Mouse (Mus musculus): ENCODE data around the gene Srgn. TPM values are rescaled to one million over a fixed set of nuclear protein-coding genes. Genes with fewer than 3 reads are reported as not detected.
"Not testable (repeated sequence)": the region's sequence is repeated elsewhere in the genome, so short reads cannot be mapped to it uniquely, and the experiment has no call there.

Srgn gene
- polyA plus RNA-seq, 1 experiment from 2014 or later = 11.5 TPM

DNA sequence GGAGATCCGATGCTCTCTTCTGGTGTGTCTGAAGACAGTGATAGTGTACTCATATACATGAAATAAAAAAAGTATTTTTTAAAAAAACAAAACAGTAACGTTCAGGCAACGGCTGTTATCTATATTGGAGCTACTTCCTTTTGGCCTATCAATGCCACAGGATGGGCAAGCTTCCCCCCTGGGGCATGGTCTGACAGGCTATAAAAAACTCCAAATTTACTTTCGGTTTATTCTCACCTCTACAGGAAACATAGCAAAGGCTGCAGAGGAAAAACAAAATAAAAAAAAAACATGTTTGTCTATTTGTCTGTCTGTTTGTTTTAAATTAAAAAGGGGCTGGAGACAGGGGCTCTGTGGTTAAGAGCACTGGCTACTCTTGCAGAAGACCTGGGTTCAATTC is 23.9 kb downstream of the Srgn start:
- Histone ChIP-seq H3K9ac (no peak overlapping the region), H3K9me3 (no peaks in the 10 kb centered on the region), H3K36me3 (no peaks in the 10 kb centered on the region), H3K4me3 (no peak overlapping the region), H3K4me2 (no peak overlapping the region), H3K27ac (no peak overlapping the region), H3K27me3 (peaks cover 16% of the 10 kb centered on the region), H3K4me1 (0 out of 2 replicates have a peak, but pooled peaks cover 1% of the 10 kb centered on the region)
- WGBS = 76% methylated on average over 4 of the region's 4 CpGs
- no peak for ATAC-seq (ENCODE audit: insufficient number of reproducible peaks, insufficient read depth, low FRiP score, low TSS enrichment, low read depth)

DNA sequence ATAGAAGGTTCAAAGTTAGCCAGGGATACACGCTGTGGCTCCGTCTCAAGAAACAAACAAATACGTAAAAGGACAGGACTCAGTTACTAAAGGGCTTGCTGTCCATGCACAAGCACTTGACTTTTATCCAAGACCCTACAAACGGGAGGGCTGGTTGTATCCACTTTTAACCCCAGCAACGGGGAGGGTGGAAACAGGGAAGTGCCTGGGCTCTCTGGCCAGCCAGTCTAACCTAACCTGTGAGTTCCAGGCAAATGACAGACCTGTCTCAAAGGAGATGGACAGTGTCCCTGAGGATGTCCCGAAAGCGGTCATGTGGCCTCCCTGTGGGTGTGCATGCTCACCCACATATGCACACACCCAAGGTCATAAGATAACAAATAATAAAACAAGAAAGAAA is 25.3 kb downstream of the Srgn start:
- H3K9ac ChIP-seq = no peak overlapping the region
- H3K4me1 ChIP-seq = no peaks in the 10 kb centered on the region
- ATAC-seq (ENCODE audit: insufficient number of reproducible peaks, insufficient read depth, low FRiP score, low TSS enrichment, low read depth) = no peak
- no peak overlapping the region for H3K27ac ChIP-seq
- no peaks in the 10 kb centered on the region for H3K36me3 ChIP-seq
- peaks cover 7% of the 10 kb centered on the region for H3K27me3 ChIP-seq
- no peak overlapping the region for H3K4me2 ChIP-seq
- 80% methylated on average over 7 of the region's 7 CpGs for WGBS
- no peak overlapping the region for H3K4me3 ChIP-seq
- no peaks in the 10 kb centered on the region for H3K9me3 ChIP-seq

GRCm38 (mm10) chr10:62500916-62501615 is 26.2 kb downstream of the Srgn start:
- Histone ChIP-seq H3K27ac (no peak overlapping the region), H3K4me3 (no peak overlapping the region), H3K27me3 (peaks cover 2% of the 10 kb centered on the region; the same call in 1 of the 2 replicates), H3K36me3 (no peaks in the 10 kb centered on the region), H3K9ac (no peak overlapping the region), H3K9me3 (no peaks in the 10 kb centered on the region), H3K4me1 (no peaks in the 10 kb centered on the region), H3K4me2 (no peak overlapping the region)
- ATAC-seq (ENCODE audit: insufficient number of reproducible peaks, insufficient read depth, low FRiP score, low TSS enrichment, low read depth) = no peak
- 91% methylated on average over 9 of the region's 9 CpGs for WGBS

DNA sequence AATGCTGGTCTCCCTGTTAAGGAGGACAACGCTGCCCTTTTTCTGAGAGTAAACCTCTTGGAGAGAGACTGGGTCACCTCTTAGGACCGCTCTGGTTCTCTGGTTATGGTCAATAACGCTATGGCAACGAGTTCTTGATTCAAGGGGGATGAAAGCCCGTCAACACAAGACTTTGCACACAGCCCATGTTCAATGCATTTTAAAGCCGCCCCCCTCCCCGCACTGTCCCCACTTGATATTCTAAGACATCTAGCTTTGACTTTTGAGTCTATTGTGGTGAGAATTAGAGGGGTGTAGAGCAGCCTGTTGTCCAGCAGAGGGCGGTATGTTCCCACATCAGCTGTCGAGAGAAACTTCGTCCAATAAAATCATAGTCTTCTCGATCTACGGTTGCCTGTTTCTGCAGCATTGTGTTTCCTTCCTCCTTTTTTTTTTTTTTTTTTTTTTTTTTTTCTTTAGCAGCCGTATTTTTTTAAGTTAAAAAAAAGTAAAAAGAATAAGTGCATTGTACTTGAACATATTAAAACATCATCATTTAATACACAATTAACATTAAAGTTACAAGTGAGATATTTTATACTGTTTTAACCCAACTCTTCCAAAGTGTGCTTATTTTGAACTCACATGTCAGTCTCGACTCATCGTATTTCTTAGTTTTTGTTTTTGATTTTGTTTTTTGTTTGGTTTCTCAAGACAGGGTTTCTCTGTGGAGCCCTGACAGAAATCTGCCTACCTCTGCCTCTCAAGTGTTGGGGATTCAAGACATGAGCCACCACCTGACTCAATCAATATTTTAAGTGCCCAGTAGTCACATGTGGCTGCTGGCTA is 26.9 kb downstream of the Srgn start:
- H3K9ac ChIP-seq = no peak overlapping the region
- H3K27me3 ChIP-seq = no peaks in the 10 kb centered on the region
- H3K4me3 ChIP-seq = no peak overlapping the region
- H3K36me3 ChIP-seq = no peaks in the 10 kb centered on the region
- H3K27ac ChIP-seq = no peak overlapping the region
- ATAC-seq (ENCODE audit: insufficient number of reproducible peaks, insufficient read depth, low FRiP score, low TSS enrichment, low read depth) = no peak
- WGBS = 21% methylated on average over 15 of the region's 15 CpGs
- no peaks in the 10 kb centered on the region for H3K4me1 ChIP-seq
- no peaks in the 10 kb centered on the region for H3K9me3 ChIP-seq
- no peak overlapping the region for H3K4me2 ChIP-seq

DNA sequence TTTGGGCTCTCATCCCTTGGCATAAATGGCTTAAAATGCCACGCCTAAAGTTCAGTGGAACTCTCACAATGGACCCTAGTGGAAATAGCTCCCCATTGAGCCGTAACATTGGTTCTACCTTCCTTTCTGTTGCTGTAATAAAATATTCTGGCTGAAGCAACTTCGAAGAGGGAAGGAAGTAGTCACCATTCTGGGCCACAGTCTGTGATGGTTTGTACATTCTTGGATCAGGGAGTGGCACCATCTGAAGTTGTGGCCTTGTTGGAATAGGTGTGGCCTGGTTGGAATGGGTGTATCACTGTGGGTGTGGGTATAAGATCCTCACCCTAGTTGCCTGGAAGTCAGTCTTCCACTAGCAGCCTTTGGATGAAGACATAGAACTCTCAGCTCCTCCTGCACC is 35.6 kb downstream of the Srgn start:
- 83% methylated on average over 3 of the region's 3 CpGs for WGBS
- H3K36me3 ChIP-seq, H3K4me2 ChIP-seq: not testable (repeated sequence)

GRCm38 (mm10) chr10:62488266-62488665 is 39.0 kb downstream of the Srgn start:
- Histone ChIP-seq H3K9ac (no peak overlapping the region), H3K9me3 (no peaks in the 10 kb centered on the region), H3K36me3 (no peaks in the 10 kb centered on the region), H3K4me1 (peaks cover 9% of the 10 kb centered on the region), H3K4me3 (no peak overlapping the region), H3K27me3 (no peaks in the 10 kb centered on the region), H3K4me2 (no peak overlapping the region), H3K27ac (no peak overlapping the region)
- WGBS = 14% methylated on average over 1 of the region's 1 CpGs
- no peak for ATAC-seq (ENCODE audit: insufficient number of reproducible peaks, insufficient read depth, low FRiP score, low TSS enrichment, low read depth)

More for the DNA sequence above, 35.6 kb downstream of the Srgn start:
- H3K4me3 ChIP-seq; H3K9me3 ChIP-seq; H3K4me1 ChIP-seq; H3K27me3 ChIP-seq; H3K27ac ChIP-seq; H3K9ac ChIP-seq; ATAC-seq (ENCODE audit: insufficient number of reproducible peaks, insufficient read depth, low FRiP score, low TSS enrichment, low read depth): not testable (repeated sequence)

GRCm38 (mm10) chr10:62486618-62487415 is 40.4 kb downstream of the Srgn start, which contains the start of gene Vps26a:
Gene Vps26a (minus strand): TSS chr10:62486805.
- H3K36me3 ChIP-seq = no peaks in the 10 kb centered on the region
- H3K4me1 ChIP-seq = peaks cover 9% of the 10 kb centered on the region
- peak within 1 kb of the TSS; percentile 95 for H3K4me3 ChIP-seq
- H3K9me3 ChIP-seq = no peaks in the 10 kb centered on the region
- H3K27ac ChIP-seq = peak within 1 kb of the TSS; percentile 73
- under 1% methylated on average over 52 of the region's 59 CpGs for WGBS
- peak within 1 kb of the TSS; percentile 75 for H3K4me2 ChIP-seq
- no peaks in the 10 kb centered on the region for H3K27me3 ChIP-seq
- H3K9ac ChIP-seq = peak within 1 kb of the TSS; percentile 94
- peak; percentile 83 for ATAC-seq (ENCODE audit: insufficient number of reproducible peaks, insufficient read depth, low FRiP score, low TSS enrichment, low read depth)

- H3K4me3 ChIP-seq = peak overlapping the region; percentile 95
- peak overlapping the region; percentile 94 for H3K9ac ChIP-seq
- no peaks in the 10 kb centered on the region for H3K27me3 ChIP-seq
- H3K27ac ChIP-seq = peak overlapping the region; percentile 73
- no peaks in the 10 kb centered on the region for H3K9me3 ChIP-seq
- H3K4me2 ChIP-seq = peak overlapping the region; percentile 75
- H3K36me3 ChIP-seq = no peaks in the 10 kb centered on the region
- under 1% methylated on average over 42 of the region's 48 CpGs for WGBS
- peaks cover 9% of the 10 kb centered on the region for H3K4me1 ChIP-seq
- ATAC-seq (ENCODE audit: insufficient number of reproducible peaks, insufficient read depth, low FRiP score, low TSS enrichment, low read depth) = no peak; the same call in 1 of the 2 replicates
These were observed 41.2 kb downstream of the Srgn start for GRCm38 (mm10) chr10:62485878-62486582.

- H3K36me3 ChIP-seq = peaks cover 13% of the 10 kb centered on the region
- no peak overlapping the region for H3K4me3 ChIP-seq
- H3K9ac ChIP-seq = no peak overlapping the region
- no peaks in the 10 kb centered on the region for H3K27me3 ChIP-seq
- peaks cover 4% of the 10 kb centered on the region for H3K4me1 ChIP-seq
- H3K27ac ChIP-seq = no peak overlapping the region
- ATAC-seq (ENCODE audit: insufficient number of reproducible peaks, insufficient read depth, low FRiP score, low TSS enrichment, low read depth) = no peak
- no peaks in the 10 kb centered on the region for H3K9me3 ChIP-seq
- no peak overlapping the region for H3K4me2 ChIP-seq
- 64% methylated on average over 7 of the region's 7 CpGs for WGBS
These were observed 46.0 kb downstream of the Srgn start for GRCm38 (mm10) chr10:62481108-62481852.

DNA sequence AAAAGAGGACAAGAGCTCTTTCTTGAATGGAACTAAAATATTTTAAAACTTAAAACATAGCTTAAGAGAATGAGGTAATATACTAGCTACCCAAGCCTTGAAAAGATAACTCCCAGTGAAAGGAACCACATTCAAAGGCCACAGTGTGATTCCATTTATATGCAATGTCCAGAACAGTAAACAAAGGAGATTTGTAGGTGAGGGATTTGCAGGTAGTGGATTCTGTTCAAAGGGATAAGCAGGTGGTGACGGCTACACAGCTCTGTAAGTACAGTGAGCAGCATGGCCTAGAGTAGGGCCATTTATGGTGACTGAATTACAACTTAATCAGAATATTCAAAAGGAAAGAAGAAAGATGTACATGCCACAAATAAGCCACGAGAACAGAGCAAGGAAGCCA is 50.3 kb downstream of the Srgn start:
- peaks cover 18% of the 10 kb centered on the region for H3K36me3 ChIP-seq
- 84% methylated on average over 2 of the region's 2 CpGs for whole genome bisulfite sequencing
- no peak overlapping the region for H3K4me3 ChIP-seq
- H3K9me3 ChIP-seq = no peaks in the 10 kb centered on the region
- H3K4me2 ChIP-seq = no peak overlapping the region
- H3K27me3 ChIP-seq = no peaks in the 10 kb centered on the region
- H3K27ac ChIP-seq = no peak overlapping the region
- no peak for ATAC-seq (ENCODE audit: insufficient number of reproducible peaks, insufficient read depth, low FRiP score, low TSS enrichment, low read depth)
- no peaks in the 10 kb centered on the region for H3K4me1 ChIP-seq
- H3K9ac ChIP-seq = no peak overlapping the region
